Mouse (Mus musculus): ENCODE measurements around the gene Kpna3. TPM values are rescaled to one million over a fixed set of nuclear protein-coding genes. Genes with fewer than 3 reads are reported as not detected.
A peak's percentile ranks its signal among the peaks of the same experiment; 100 is the strongest.

Kpna3 gene
- polyA plus RNA-seq, 1 experiment from 2014 or later, result 55.0 TPM

- Histone ChIP-seq H3K9ac (no peak overlapping the region), H3K36me3 (peaks cover 28% of the 10 kb centered on the region), H3K4me2 (no peak overlapping the region), H3K9me3 (no peaks in the 10 kb centered on the region), H3K4me3 (no peak overlapping the region), H3K27ac (no peak overlapping the region), H3K27me3 (no peaks in the 10 kb centered on the region), H3K4me1 (no peaks in the 10 kb centered on the region)
- 90% methylated on average over 2 of the region's 2 CpGs for WGBS
- no peak for ATAC-seq (ENCODE audit: insufficient number of reproducible peaks, insufficient read depth, low FRiP score, low TSS enrichment, low read depth)
These were observed 72.4 kb downstream of the Kpna3 start for GRCm38 (mm10) chr14:61367290-61367689.

GRCm38 (mm10) chr14:61364656-61365055 is 75.0 kb downstream of the Kpna3 start:
- H3K4me1 ChIP-seq, result peaks cover 6% of the 10 kb centered on the region
- no peak overlapping the region for H3K9ac ChIP-seq
- H3K27me3 ChIP-seq, result no peaks in the 10 kb centered on the region
- H3K4me3 ChIP-seq, result no peak overlapping the region
- WGBS, result 70% methylated on average over 3 of the region's 3 CpGs
- H3K27ac ChIP-seq, result no peak overlapping the region
- H3K9me3 ChIP-seq, result no peaks in the 10 kb centered on the region
- peaks cover 9% of the 10 kb centered on the region for H3K36me3 ChIP-seq
- H3K4me2 ChIP-seq, result no peak overlapping the region
- ATAC-seq (ENCODE audit: insufficient number of reproducible peaks, insufficient read depth, low FRiP score, low TSS enrichment, low read depth), result no peak

GRCm38 (mm10) chr14:61363734-61364133 is 75.9 kb downstream of the Kpna3 start:
- Histone ChIP-seq H3K4me1 (peaks cover 11% of the 10 kb centered on the region), H3K9me3 (no peaks in the 10 kb centered on the region), H3K4me2 (no peak overlapping the region), H3K36me3 (peaks cover 6% of the 10 kb centered on the region), H3K9ac (no peak overlapping the region), H3K4me3 (no peak overlapping the region), H3K27ac (no peak overlapping the region), H3K27me3 (no peaks in the 10 kb centered on the region)
- 92% methylated on average over 2 of the region's 2 CpGs for WGBS
- ATAC-seq (ENCODE audit: insufficient number of reproducible peaks, insufficient read depth, low FRiP score, low TSS enrichment, low read depth), result no peak

- ATAC-seq (ENCODE audit: insufficient number of reproducible peaks, insufficient read depth, low FRiP score, low TSS enrichment, low read depth), result no peak
- no peaks in the 10 kb centered on the region for H3K27me3 ChIP-seq
- no peak overlapping the region for H3K4me3 ChIP-seq
- peaks cover 11% of the 10 kb centered on the region for H3K4me1 ChIP-seq
- peaks cover 4% of the 10 kb centered on the region for H3K36me3 ChIP-seq
- no peaks in the 10 kb centered on the region for H3K9me3 ChIP-seq
- no peak overlapping the region for H3K4me2 ChIP-seq
- H3K9ac ChIP-seq, result no peak overlapping the region
- 93% methylated on average over 2 of the region's 2 CpGs for WGBS
- no peak overlapping the region for H3K27ac ChIP-seq
These were observed 77.4 kb downstream of the Kpna3 start for GRCm38 (mm10) chr14:61362268-61362667.

GRCm38 (mm10) chr14:61360981-61361511 is 78.6 kb downstream of the Kpna3 start:
- H3K4me2 ChIP-seq, result peak overlapping the region; percentile 63
- peak overlapping the region; percentile 85; the same call in 1 of the 2 replicates for H3K27ac ChIP-seq
- no peaks in the 10 kb centered on the region for H3K9me3 ChIP-seq
- peak overlapping the region; percentile 84 for H3K9ac ChIP-seq
- peak overlapping the region; percentile 70 for H3K4me3 ChIP-seq
- no peak for ATAC-seq (ENCODE audit: insufficient number of reproducible peaks, insufficient read depth, low FRiP score, low TSS enrichment, low read depth)
- 50% methylated on average over 3 of the region's 3 CpGs for WGBS
- H3K36me3 ChIP-seq, result no peaks in the 10 kb centered on the region; the same call in 1 of the 2 replicates
- no peaks in the 10 kb centered on the region for H3K27me3 ChIP-seq
- peaks cover 11% of the 10 kb centered on the region for H3K4me1 ChIP-seq

GRCm38 (mm10) chr14:61360131-61360980 is 79.3 kb downstream of the Kpna3 start, which contains the start of gene Ebpl:
Ebpl (minus strand) TSS chr14:61360439.
- under 1% methylated on average over 40 of the region's 40 CpGs for WGBS
- no peaks in the 10 kb centered on the region for H3K27me3 ChIP-seq
- peaks cover 4% of the 10 kb centered on the region; the same call in 1 of the 2 replicates for H3K36me3 ChIP-seq
- no peaks in the 10 kb centered on the region for H3K9me3 ChIP-seq
- peak; percentile 83 for ATAC-seq (ENCODE audit: insufficient number of reproducible peaks, insufficient read depth, low FRiP score, low TSS enrichment, low read depth)
- H3K4me1 ChIP-seq, result peaks cover 11% of the 10 kb centered on the region
- peak within 1 kb of the TSS; percentile 85 for H3K27ac ChIP-seq
- peak within 1 kb of the TSS; percentile 70 for H3K4me3 ChIP-seq
- H3K4me2 ChIP-seq, result peak within 1 kb of the TSS; percentile 63
- H3K9ac ChIP-seq, result peak within 1 kb of the TSS; percentile 84

- H3K27me3 ChIP-seq, result no peaks in the 10 kb centered on the region
- no peak overlapping the region for H3K9ac ChIP-seq
- H3K9me3 ChIP-seq, result no peaks in the 10 kb centered on the region
- 72% methylated on average over 10 of the region's 10 CpGs for WGBS
- H3K27ac ChIP-seq, result peak overlapping the region; percentile 62
- 0 out of 2 replicates have a peak, but pooled peaks cover 6% of the 10 kb centered on the region for H3K36me3 ChIP-seq
- no peak for ATAC-seq (ENCODE audit: insufficient number of reproducible peaks, insufficient read depth, low FRiP score, low TSS enrichment, low read depth)
- no peak overlapping the region for H3K4me3 ChIP-seq
- H3K4me1 ChIP-seq, result peaks cover 19% of the 10 kb centered on the region
- no peak overlapping the region for H3K4me2 ChIP-seq
These were observed 85.1 kb downstream of the Kpna3 start for GRCm38 (mm10) chr14:61354251-61355235.

- Histone ChIP-seq H3K36me3 (0 out of 2 replicates have a peak, but pooled peaks cover 6% of the 10 kb centered on the region), H3K4me3 (no peak overlapping the region), H3K4me2 (no peak overlapping the region), H3K9me3 (no peaks in the 10 kb centered on the region), H3K4me1 (peaks cover 14% of the 10 kb centered on the region), H3K27ac (no peak overlapping the region), H3K9ac (no peak overlapping the region), H3K27me3 (no peaks in the 10 kb centered on the region)
- WGBS, result 58% methylated on average over 6 of the region's 6 CpGs
- ATAC-seq (ENCODE audit: insufficient number of reproducible peaks, insufficient read depth, low FRiP score, low TSS enrichment, low read depth), result no peak
These were observed 88.9 kb downstream of the Kpna3 start for GRCm38 (mm10) chr14:61350808-61351207.

- Histone ChIP-seq H3K4me3 (no peak overlapping the region), H3K4me1 (peaks cover 14% of the 10 kb centered on the region), H3K9ac (no peak overlapping the region), H3K27me3 (no peaks in the 10 kb centered on the region), H3K27ac (no peak overlapping the region), H3K4me2 (no peak overlapping the region), H3K36me3 (no peaks in the 10 kb centered on the region), H3K9me3 (no peaks in the 10 kb centered on the region)
- no peak for ATAC-seq (ENCODE audit: insufficient number of reproducible peaks, insufficient read depth, low FRiP score, low TSS enrichment, low read depth)
- 91% methylated on average over 4 of the region's 4 CpGs for WGBS
These were observed 89.8 kb downstream of the Kpna3 start for GRCm38 (mm10) chr14:61349876-61350275.

GRCm38 (mm10) chr14:61346827-61347698 is 92.6 kb downstream of the Kpna3 start:
- no peaks in the 10 kb centered on the region for H3K9me3 ChIP-seq
- H3K4me3 ChIP-seq, result no peak overlapping the region
- H3K27me3 ChIP-seq, result no peaks in the 10 kb centered on the region
- H3K4me1 ChIP-seq, result peaks cover 9% of the 10 kb centered on the region
- ATAC-seq (ENCODE audit: insufficient number of reproducible peaks, insufficient read depth, low FRiP score, low TSS enrichment, low read depth), result no peak
- no peak overlapping the region for H3K4me2 ChIP-seq
- H3K36me3 ChIP-seq, result no peaks in the 10 kb centered on the region
- WGBS, result 80% methylated on average over 10 of the region's 10 CpGs
- H3K27ac ChIP-seq, result no peak overlapping the region
- no peak overlapping the region for H3K9ac ChIP-seq

Measured in embryonic facial prominence, embryonic 13.5 days (tissue).